Comparison of ENCODE assay signal across 8 mouse cellular contexts in the genomic region with DNA sequence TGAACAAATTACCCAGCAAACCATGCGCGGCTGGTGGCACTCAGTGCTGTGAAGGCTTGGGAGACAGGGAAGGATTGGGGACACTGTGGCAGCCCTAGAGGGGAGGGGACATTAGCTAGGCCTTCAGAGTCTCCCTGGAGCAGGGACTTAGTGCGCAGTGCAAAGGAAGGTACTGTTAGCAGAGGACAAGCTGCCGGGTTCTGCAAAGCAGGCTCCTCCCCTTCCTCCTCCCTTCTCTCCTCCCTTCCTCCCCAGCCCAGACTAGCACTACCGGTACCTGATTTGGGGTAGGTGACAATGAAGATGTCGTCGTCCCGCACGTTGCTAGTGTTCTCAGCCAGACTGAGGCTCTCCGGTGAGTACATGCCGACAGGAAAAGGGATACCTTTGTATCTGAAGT. TPM values are rescaled to one million over a fixed set of nuclear protein-coding genes. Genes with fewer than 3 reads are reported as not detected.
DNase-seq lines count a peak whose midpoint lies in the region; ATAC-seq and TF ChIP-seq lines count a peak whose summit lies in the region.
"Had no signal": no experiment of that assay in that cellular context is flagged by ENCODE, and none has a peak within 500 bp of the region (broad histone marks: within the 10 kb centered on the region; RNA-seq: fewer than 3 reads in every experiment).

No protein-coding gene starts in this region.

- H3K4me2 ChIP-seq in liver, embryonic 11.5 days = peak overlapping the region; percentile 61
- peak overlapping the region; percentile 33; the same call in 1 of the 2 replicates for H3K4me2 ChIP-seq in embryonic facial prominence, embryonic 11.5 days (ENCODE audit: low read depth, low read length)
- peak overlapping the region; percentile 23; the same call in 1 of the 2 replicates for H3K4me2 ChIP-seq in hindbrain, postnatal 0 days (ENCODE audit: low read depth, low read length)

- no peaks in the 10 kb centered on the region for H3K36me3 ChIP-seq in liver, embryonic 11.5 days (ENCODE audit: control insufficient read depth, insufficient read depth, low read length)
- no peaks in the 10 kb centered on the region for H3K36me3 ChIP-seq in embryonic facial prominence, embryonic 11.5 days (replicated peaks; ENCODE audit: control insufficient read depth, insufficient read depth, low read depth, low read length)
- no peaks in the 10 kb centered on the region for H3K36me3 ChIP-seq in hindbrain, postnatal 0 days (ENCODE audit: insufficient read depth, low read length)

- peak overlapping the region; percentile 36 for H3K4me3 ChIP-seq in liver, embryonic 11.5 days (ENCODE audit: low read depth, low read length)
- peak overlapping the region; percentile 14; the same call in 1 of the 2 replicates for H3K4me3 ChIP-seq in embryonic facial prominence, embryonic 11.5 days (ENCODE audit: low read depth, low read length)
- H3K4me3 ChIP-seq in hindbrain, postnatal 0 days (ENCODE audit: low read length) = no peak overlapping the region

- no peak overlapping the region for H3K9ac ChIP-seq in liver, embryonic 11.5 days (ENCODE audit: low read depth, low read length)
- H3K9ac ChIP-seq in embryonic facial prominence, embryonic 11.5 days (replicated peaks; ENCODE audit: low read length) = peak overlapping the region; percentile 5; the same call in 1 of the 2 replicates
- 0 out of 2 replicates have a peak overlapping the region, but pooled peaks have one; percentile 3 for H3K9ac ChIP-seq in hindbrain, postnatal 0 days (replicated peaks; ENCODE audit: low read length)

- no peaks in the 10 kb centered on the region for H3K27me3 ChIP-seq in liver, embryonic 11.5 days (replicated peaks; ENCODE audit: control insufficient read depth, insufficient read depth, low read length)
- no peaks in the 10 kb centered on the region for H3K27me3 ChIP-seq in embryonic facial prominence, embryonic 11.5 days (ENCODE audit: control insufficient read depth, insufficient read depth, low read length)
- no peaks in the 10 kb centered on the region for H3K27me3 ChIP-seq in hindbrain, postnatal 0 days (ENCODE audit: insufficient read depth, low read length)

- 0 out of 2 replicates have a peak, but pooled peaks have one; percentile 30 for ATAC-seq in liver, embryonic 11.5 days (replicated peaks; ENCODE audit: low FRiP score)
- ATAC-seq in embryonic facial prominence, embryonic 11.5 days (replicated peaks; ENCODE audit: insufficient number of reproducible peaks, low FRiP score, low TSS enrichment, low read depth) = no peak
- ATAC-seq in hindbrain, postnatal 0 days = no peak
- peak; percentile 75 for ATAC-seq in megakaryocyte-erythroid progenitor cell, adult 5-6 weeks (replicated peaks; ENCODE audit: low FRiP score, low TSS enrichment, poor library complexity, severe bottlenecking)

- no peak overlapping the region for H3K27ac ChIP-seq in liver, embryonic 11.5 days (ENCODE audit: low read depth, low read length)
- H3K27ac ChIP-seq in embryonic facial prominence, embryonic 11.5 days (replicated peaks; ENCODE audit: low read depth, low read length) = no peak overlapping the region
- no peak overlapping the region for H3K27ac ChIP-seq in hindbrain, postnatal 0 days

- intact Hi-C loops in gastrocnemius, postnatal 14 days (cut with DNase I; ENCODE audit: low total_unique reads) = no loop called here

- 33% methylated on average over 11 of the region's 11 CpGs for WGBS in liver, embryonic 11.5 days
- 35% methylated on average over 11 of the region's 11 CpGs for WGBS in embryonic facial prominence, embryonic 11.5 days
- WGBS in hindbrain, postnatal 0 days = 43% methylated on average over 11 of the region's 11 CpGs

- TF ChIP-seq CTCF in hindbrain, postnatal 0 days (IDR thresholded peaks at IDR 0.05; ENCODE audit: low read depth) = no peak

- DNase-seq in liver, embryonic 11.5 days (ENCODE audit: low spot score) = no peak
- DNase-seq in liver = no peak
- no peak for DNase-seq in embryonic facial prominence, embryonic 11.5 days (ENCODE audit: low spot score)
- DNase-seq in hindbrain, postnatal 0 days (ENCODE audit: low spot score) = no peak
- no peak for DNase-seq in gastrocnemius, postnatal 14 days
- DNase-seq in adrenal gland, adult (ENCODE audit: inconsistent age in 2 of 2, low spot score in 1 of 2) = no peak

- H3K9me3 ChIP-seq in liver, embryonic 11.5 days (ENCODE audit: control insufficient read depth, low read length) = peaks cover 3% of the 10 kb centered on the region
- H3K9me3 ChIP-seq in embryonic facial prominence, embryonic 11.5 days (replicated peaks; ENCODE audit: control insufficient read depth, low read length) = no peaks in the 10 kb centered on the region
- H3K9me3 ChIP-seq in hindbrain, postnatal 0 days (ENCODE audit: low read length) = no peaks in the 10 kb centered on the region

- no peaks in the 10 kb centered on the region for H3K4me1 ChIP-seq in liver, embryonic 11.5 days (replicated peaks; ENCODE audit: control insufficient read depth, insufficient read depth, low read length)
- no peaks in the 10 kb centered on the region; the same call in 1 of the 2 replicates for H3K4me1 ChIP-seq in embryonic facial prominence, embryonic 11.5 days (ENCODE audit: control insufficient read depth, insufficient read depth, low read length)
- no peaks in the 10 kb centered on the region for H3K4me1 ChIP-seq in hindbrain, postnatal 0 days (ENCODE audit: insufficient read depth, low read length)

RNA-seq across cellular contexts. Expression of a gene that starts 16.2 kb away (rescaled TPM):
- polyA plus RNA-seq in liver, embryonic 11.5 days (2014; fragmentation: Nextera tagmentation; extraction: Ambion mirVana) = not detected in 2 replicates
- not detected in 2 replicates for polyA plus RNA-seq in embryonic facial prominence, embryonic 11.5 days (2014; fragmentation: Nextera tagmentation; extraction: Ambion mirVana)
- total RNA-seq in hindbrain, postnatal 0 days (2014; rRNA removed) = not detected in 2 replicates
- not detected in 2 replicates for polyA plus RNA-seq in hindbrain, postnatal 0 days (2015; fragmentation: Nextera tagmentation; extraction: Ambion mirVana)
- not detected in 2 replicates for total RNA-seq in megakaryocyte-erythroid progenitor cell, adult 5-6 weeks (2014; fragmentation: Nextera tagmentation)
- not detected in 2 replicates for total RNA-seq in megakaryocyte-erythroid progenitor cell, adult 5-6 weeks (2017)
- total RNA-seq in gastrocnemius, postnatal 14 days (2021) = not detected
- polyA plus RNA-seq: neural tube, embryonic 11.5 days had no signal

RNA-seq across cellular contexts. Expression of a gene that starts 20.8 kb away (rescaled TPM):
- polyA plus RNA-seq in liver, embryonic 11.5 days (2014; fragmentation: Nextera tagmentation; extraction: Ambion mirVana) = 0.77 and 1.1 TPM in 2 replicates
- polyA plus RNA-seq in embryonic facial prominence, embryonic 11.5 days (2014; fragmentation: Nextera tagmentation; extraction: Ambion mirVana) = 0.21 and 0.35 TPM in 2 replicates
- total RNA-seq in hindbrain, postnatal 0 days (2014; rRNA removed) = 0.11 and 0.16 TPM in 2 replicates
- 0.09 and 0.25 TPM in 2 replicates for polyA plus RNA-seq in hindbrain, postnatal 0 days (2015; fragmentation: Nextera tagmentation; extraction: Ambion mirVana)
- 1.1 and 2.1 TPM in 2 replicates for total RNA-seq in megakaryocyte-erythroid progenitor cell, adult 5-6 weeks (2014; fragmentation: Nextera tagmentation)
- total RNA-seq in megakaryocyte-erythroid progenitor cell, adult 5-6 weeks (2017) = 0.61 and 2.9 TPM in 2 replicates
- total RNA-seq in gastrocnemius, postnatal 14 days (2021) = under 1 TPM; 0.16 TPM

RNA-seq across cellular contexts. Expression of a gene that starts 24.0 kb away (rescaled TPM):
- 24.2 and 25.6 TPM in 2 replicates for polyA plus RNA-seq in liver, embryonic 11.5 days (2014; fragmentation: Nextera tagmentation; extraction: Ambion mirVana)
- polyA plus RNA-seq in embryonic facial prominence, embryonic 11.5 days (2014; fragmentation: Nextera tagmentation; extraction: Ambion mirVana) = 14.9 and 17.3 TPM in 2 replicates
- total RNA-seq in hindbrain, postnatal 0 days (2014; rRNA removed) = 27.4 and 31.6 TPM in 2 replicates
- 17.8 and 18.5 TPM in 2 replicates for polyA plus RNA-seq in hindbrain, postnatal 0 days (2015; fragmentation: Nextera tagmentation; extraction: Ambion mirVana)
- total RNA-seq in megakaryocyte-erythroid progenitor cell, adult 5-6 weeks (2014; fragmentation: Nextera tagmentation) = 16.3 and 19.8 TPM in 2 replicates
- total RNA-seq in megakaryocyte-erythroid progenitor cell, adult 5-6 weeks (2017) = 7.5 and 7.8 TPM in 2 replicates
- 10 to 100 TPM; 12.0 to 13.2 TPM for total RNA-seq in gastrocnemius, postnatal 14 days (2021)

RNA-seq across cellular contexts. Expression of a gene that starts 26.5 kb away (rescaled TPM):
- polyA plus RNA-seq in liver, embryonic 11.5 days (2014; fragmentation: Nextera tagmentation; extraction: Ambion mirVana) = 1,405 and 1,469 TPM in 2 replicates
- polyA plus RNA-seq in embryonic facial prominence, embryonic 11.5 days (2014; fragmentation: Nextera tagmentation; extraction: Ambion mirVana) = 1,026 and 1,114 TPM in 2 replicates
- 999 and 1,175 TPM in 2 replicates for total RNA-seq in hindbrain, postnatal 0 days (2014; rRNA removed)
- 519 and 535 TPM in 2 replicates for polyA plus RNA-seq in hindbrain, postnatal 0 days (2015; fragmentation: Nextera tagmentation; extraction: Ambion mirVana)
- total RNA-seq in megakaryocyte-erythroid progenitor cell, adult 5-6 weeks (2014; fragmentation: Nextera tagmentation) = 2,679 and 3,223 TPM in 2 replicates
- total RNA-seq in megakaryocyte-erythroid progenitor cell, adult 5-6 weeks (2017) = 1,594 and 2,062 TPM in 2 replicates
- 100 to 1,000 TPM; 607 to 662 TPM for total RNA-seq in gastrocnemius, postnatal 14 days (2021)

RNA-seq across cellular contexts. Expression of a gene that starts 36.9 kb away (rescaled TPM):
- 1.8 and 1.9 TPM in 2 replicates for polyA plus RNA-seq in liver, embryonic 11.5 days (2014; fragmentation: Nextera tagmentation; extraction: Ambion mirVana)
- 4.9 and 5.6 TPM in 2 replicates for polyA plus RNA-seq in embryonic facial prominence, embryonic 11.5 days (2014; fragmentation: Nextera tagmentation; extraction: Ambion mirVana)
- 4.2 and 12.2 TPM in 2 replicates for total RNA-seq in hindbrain, postnatal 0 days (2014; rRNA removed)
- 4.6 and 5.3 TPM in 2 replicates for polyA plus RNA-seq in hindbrain, postnatal 0 days (2015; fragmentation: Nextera tagmentation; extraction: Ambion mirVana)
- total RNA-seq in megakaryocyte-erythroid progenitor cell, adult 5-6 weeks (2014; fragmentation: Nextera tagmentation) = 7.1 and 9.1 TPM in 2 replicates
- total RNA-seq in megakaryocyte-erythroid progenitor cell, adult 5-6 weeks (2017) = 5.6 and 6.2 TPM in 2 replicates
- total RNA-seq in gastrocnemius, postnatal 14 days (2021) = 10 to 100 TPM; 20.6 to 32.8 TPM

Comparison
In these comparisons a context has a peak if more than half of its experiments do, and no peak if none do; other contexts are left out.
1. ATAC-seq: peak in liver, embryonic 11.5 days (single experiment) and megakaryocyte-erythroid progenitor cell, adult 5-6 weeks (single experiment); none in embryonic facial prominence, embryonic 11.5 days (single experiment) and hindbrain, postnatal 0 days (single experiment).
2. Peak in every context shown above with its lines, with median percentiles within 50 percentile points of each other: H3K4me2 ChIP-seq.